Mouse (Mus musculus) thymus, adult 2 months (tissue): Measurements from ENCODE around the gene D16Ertd472e. TPM values are rescaled to one million over a fixed set of nuclear protein-coding genes. Genes with fewer than 3 reads are reported as not detected.

Source experiments
- DNase-seq: peaks from one replicate; pipeline ENCODE4 v3.0.0; 2021
- H3K27ac ChIP-seq: fragments of 200-500 bp; 2 replicates; pipeline ENCODE4 v1.5.1; 2012; ENCODE audit warnings: low read length, control low read depth; ENCODE audit not compliant: control insufficient read depth, insufficient read depth
- H3K27me3 ChIP-seq: fragments of 200-500 bp; 2 replicates; pipeline ENCODE4 v1.6.1; 2012; ENCODE audit warnings: mild to moderate bottlenecking, low read length, moderate library complexity, mixed read lengths; ENCODE audit not compliant: control insufficient read depth, insufficient read depth
- H3K36me3 ChIP-seq: fragments of 200-500 bp; 2 replicates; pipeline ENCODE4 v1.6.1; 2012; ENCODE audit warnings: mild to moderate bottlenecking, low read length, moderate library complexity; ENCODE audit not compliant: control insufficient read depth, insufficient read depth
- H3K4me1 ChIP-seq: fragments of 200-500 bp; replicated peaks from 2 replicates; pipeline ENCODE4 v1.6.1; 2012; ENCODE audit warnings: low read length; ENCODE audit not compliant: control insufficient read depth, insufficient read depth
- H3K4me3 ChIP-seq: fragments of 200-500 bp; 2 replicates; pipeline ENCODE4 v1.5.1; 2012; ENCODE audit warnings: mild to moderate bottlenecking, low read length, control low read depth, moderate library complexity; ENCODE audit not compliant: control insufficient read depth, insufficient read depth
- CTCF ChIP-seq: fragments of 200-500 bp; IDR thresholded peaks from 2 replicates; pipeline ENCODE4 v1.5.1; 2012; ENCODE audit warnings: mild to moderate bottlenecking, control low read depth, low read length, moderate library complexity, borderline replicate concordance; ENCODE audit not compliant: control insufficient read depth, poor library complexity, insufficient read depth; ENCODE audit errors: extremely low read depth
- POLR2A ChIP-seq: fragments of 200-500 bp; IDR thresholded peaks from 2 replicates; pipeline ENCODE4 v1.6.1; 2012; ENCODE audit warnings: mild to moderate bottlenecking, low read length, control low read depth, moderate library complexity; ENCODE audit not compliant: control insufficient read depth, poor library complexity, insufficient read depth; ENCODE audit errors: extremely low read depth
- WGBS: fragments of 180-500 bp; shearing (Covaris S2); methylation state at CpG from one replicate; pipeline ENCODE4 v1.1.7; 2018; 5-methylcytosine and 5-hydroxymethylcytosine counted together
- polyA plus RNA-seq: library from polyadenylated mRNA; depleted of rRNA; stranded (reverse); fragments of >200 nt; gene quantifications from 2 replicates; pipeline ENCODE4 v1.2.3, GENCODE M21; 2012

Gene D16Ertd472e
- polyA plus RNA-seq, 1 experiment = 39.2 TPM

GRCm38 (mm10) chr16:78537798-78538422, 38.6 kb downstream of the D16Ertd472e start:
- peaks cover 4% of the 10 kb centered on the region for H3K36me3 ChIP-seq
- no peak overlapping the region for H3K4me3 ChIP-seq
- H3K4me1 ChIP-seq = peaks cover 17% of the 10 kb centered on the region
- DNase-seq = no peak
- 14% methylated on average over 8 of the region's 8 CpGs for WGBS
- no peak overlapping the region for H3K27ac ChIP-seq
- no peaks in the 10 kb centered on the region for H3K27me3 ChIP-seq
- no peak for TF ChIP-seq CTCF
- TF ChIP-seq POLR2A = no peak

GRCm38 (mm10) chr16:78537322-78537721, 39.2 kb downstream of the D16Ertd472e start:
- peaks cover 20% of the 10 kb centered on the region for H3K4me1 ChIP-seq

GRCm38 (mm10) chr16:78534468-78534867, 42.0 kb downstream of the D16Ertd472e start:
- peaks cover 29% of the 10 kb centered on the region for H3K4me1 ChIP-seq
- WGBS = 97% methylated on average over 8 of the region's 8 CpGs
- H3K4me3 ChIP-seq = no peak overlapping the region
- DNase-seq = no peak
- TF ChIP-seq CTCF = no peak
- no peak for TF ChIP-seq POLR2A
- H3K36me3 ChIP-seq = no peaks in the 10 kb centered on the region
- no peak overlapping the region for H3K27ac ChIP-seq
- no peaks in the 10 kb centered on the region for H3K27me3 ChIP-seq

More at GRCm38 (mm10) chr16:78537322-78537721, 39.2 kb downstream of the D16Ertd472e start:
- no peak for DNase-seq
- Histone ChIP-seq H3K27ac (no peak overlapping the region), H3K36me3 (no peaks in the 10 kb centered on the region), H3K4me3 (no peak overlapping the region), H3K27me3 (no peaks in the 10 kb centered on the region)
- 77% methylated on average over 7 of the region's 7 CpGs for WGBS
- TF ChIP-seq POLR2A (no peak), CTCF (no peak)

GRCm38 (mm10) chr16:78531957-78532605, 44.4 kb downstream of the D16Ertd472e start:
- H3K36me3 ChIP-seq = no peaks in the 10 kb centered on the region
- H3K27me3 ChIP-seq = no peaks in the 10 kb centered on the region
- no peak for DNase-seq
- WGBS = 4% methylated on average over 6 of the region's 6 CpGs
- no peak for TF ChIP-seq POLR2A
- TF ChIP-seq CTCF = no peak
- H3K4me3 ChIP-seq = no peak overlapping the region
- H3K4me1 ChIP-seq = peaks cover 21% of the 10 kb centered on the region
- H3K27ac ChIP-seq = no peak overlapping the region

- WGBS = 45% methylated on average over 4 of the region's 4 CpGs
- Histone ChIP-seq H3K27me3 (no peaks in the 10 kb centered on the region), H3K4me1 (no peaks in the 10 kb centered on the region; the same call in 1 of the 2 replicates), H3K27ac (no peak overlapping the region), H3K4me3 (no peak overlapping the region), H3K36me3 (no peaks in the 10 kb centered on the region)
- DNase-seq = no peak
- TF ChIP-seq POLR2A (no peak), CTCF (no peak)
These were observed 53.5 kb downstream of the D16Ertd472e start for GRCm38 (mm10) chr16:78522974-78523373.

GRCm38 (mm10) chr16:78518697-78519096, 57.8 kb downstream of the D16Ertd472e start:
- DNase-seq = no peak
- Histone ChIP-seq H3K27ac (no peak overlapping the region), H3K4me3 (no peak overlapping the region), H3K27me3 (no peaks in the 10 kb centered on the region), H3K4me1 (no peaks in the 10 kb centered on the region), H3K36me3 (no peaks in the 10 kb centered on the region)
- TF ChIP-seq CTCF (no peak), POLR2A (no peak)
- 71% methylated on average over 7 of the region's 7 CpGs for WGBS
